Comparison of ENCODE assay signal across 30 mouse cellular contexts in genomic region chr13:12320148-12320547, GRCm38 (mm10). TPM values are rescaled to one million over a fixed set of nuclear protein-coding genes. Genes with fewer than 3 reads are reported as not detected.
DNase-seq lines count a peak whose midpoint lies in the region; ATAC-seq and TF ChIP-seq lines count a peak whose summit lies in the region.
"Had no signal": no experiment of that assay in that cellular context is flagged by ENCODE, and none has a peak within 500 bp of the region (broad histone marks: within the 10 kb centered on the region; RNA-seq: fewer than 3 reads in every experiment).

No protein-coding gene starts in this region.

- H3K27ac ChIP-seq in gastrocnemius, adult 2 months: peak overlapping the region; percentile 84
- peak overlapping the region; percentile 90 for H3K27ac ChIP-seq in heart, embryonic 10.5 days
- peak overlapping the region; percentile 94 for H3K27ac ChIP-seq in heart, embryonic 15.5 days
- H3K27ac ChIP-seq: embryonic facial prominence, embryonic 12.5 days; hindbrain, embryonic 13.5 days; liver, embryonic 12.5 days; neural tube, embryonic 12.5 days had no signal

- no peaks in the 10 kb centered on the region for H3K9me3 ChIP-seq in heart, embryonic 10.5 days
- H3K9me3 ChIP-seq in heart, embryonic 15.5 days (replicated peaks): no peaks in the 10 kb centered on the region
- H3K9me3 ChIP-seq: embryonic facial prominence, embryonic 12.5 days; hindbrain, embryonic 13.5 days; liver, embryonic 12.5 days; neural tube, embryonic 12.5 days had no signal

- WGBS in heart, embryonic 10.5 days: 33% methylated on average over 2 of the region's 2 CpGs
- 36% methylated on average over 2 of the region's 2 CpGs for WGBS in heart, embryonic 15.5 days

- H3K9ac ChIP-seq in heart, embryonic 15.5 days: peak overlapping the region; percentile 41; the same call in 1 of the 2 replicates
- H3K9ac ChIP-seq: embryonic facial prominence, embryonic 12.5 days; hindbrain, embryonic 13.5 days; liver, embryonic 12.5 days; liver, postnatal 0 days; neural tube, embryonic 12.5 days had no signal

- no peak for DNase-seq in gastrocnemius, adult 2 months
- DNase-seq in gastrocnemius, postnatal 25 days: no peak
- no peak for DNase-seq in heart, embryonic 10.5 days (ENCODE audit: low spot score)
- no peak for DNase-seq in heart, postnatal 4 days
- no peak for DNase-seq in urinary bladder, postnatal 25 days (ENCODE audit: low spot score)
- DNase-seq in kidney, adult 11 months: no peak
- DNase-seq: adrenal gland, postnatal 10 days; cerebellum, adult 8-10 months; cerebellum, postnatal 25 days; embryo, embryonic 11 days; gastrocnemius, postnatal 14 days; kidney, adult 9 months; kidney, postnatal 10 days; layer of hippocampus, postnatal 36 days; left cerebral cortex, postnatal 4 days; liver, postnatal 0 days; lung, postnatal 36 days; right cerebral cortex, postnatal 4 days; thymus, postnatal 4 days had no signal

- no peak overlapping the region for H3K4me3 ChIP-seq in gastrocnemius, adult 2 months
- peak overlapping the region; percentile 34; the same call in 1 of the 2 replicates for H3K4me3 ChIP-seq in heart, embryonic 10.5 days
- no peak overlapping the region for H3K4me3 ChIP-seq in heart, embryonic 15.5 days
- H3K4me3 ChIP-seq: embryonic facial prominence, embryonic 12.5 days; hindbrain, embryonic 13.5 days; liver, embryonic 12.5 days; neural tube, embryonic 12.5 days had no signal

- peaks cover 73% of the 10 kb centered on the region for H3K4me1 ChIP-seq in heart, embryonic 10.5 days
- peaks cover 61% of the 10 kb centered on the region for H3K4me1 ChIP-seq in heart, embryonic 15.5 days (replicated peaks)
- H3K4me1 ChIP-seq: embryonic facial prominence, embryonic 12.5 days; hindbrain, embryonic 13.5 days; liver, embryonic 12.5 days; neural tube, embryonic 12.5 days had no signal

- intact Hi-C loops in gastrocnemius, adult 2 months (cut with DNase I): no loop called here

- TF ChIP-seq CTCF in gastrocnemius, adult 2 months (IDR thresholded peaks at IDR 0.05): no peak

- peak; percentile 74 for ATAC-seq in heart, embryonic 15.5 days (replicated peaks; ENCODE audit: insufficient number of reproducible peaks, insufficient read depth, low FRiP score, low read depth)
- ATAC-seq: forebrain, embryonic 14.5 days; intestine, embryonic 16.5 days; liver, embryonic 12.5 days; liver, postnatal 0 days; midbrain, embryonic 16.5 days; Patski had no signal

- peak overlapping the region; percentile 36 for H3K4me2 ChIP-seq in heart, embryonic 15.5 days
- H3K4me2 ChIP-seq: embryonic facial prominence, embryonic 12.5 days; hindbrain, embryonic 13.5 days; liver, embryonic 12.5 days; midbrain, embryonic 11.5 days; neural tube, embryonic 12.5 days had no signal

- no peaks in the 10 kb centered on the region for H3K27me3 ChIP-seq in heart, embryonic 10.5 days (ENCODE audit: insufficient read depth, poor library complexity, severe bottlenecking)
- H3K27me3 ChIP-seq in heart, embryonic 15.5 days: no peaks in the 10 kb centered on the region
- H3K27me3 ChIP-seq: embryonic facial prominence, embryonic 12.5 days; hindbrain, embryonic 13.5 days; liver, embryonic 12.5 days; neural tube, embryonic 12.5 days; Patski had no signal

- H3K36me3 ChIP-seq in heart, embryonic 10.5 days: peaks cover 12% of the 10 kb centered on the region; the same call in 1 of the 2 replicates
- no peaks in the 10 kb centered on the region; the same call in 1 of the 2 replicates for H3K36me3 ChIP-seq in heart, embryonic 15.5 days
- H3K36me3 ChIP-seq: embryonic facial prominence, embryonic 12.5 days; hindbrain, embryonic 13.5 days; liver, embryonic 12.5 days; neural tube, embryonic 12.5 days had no signal

RNA-seq across cellular contexts. Expression of gene Actn2, which starts 20.4 kb away (rescaled TPM):
- total RNA-seq in gastrocnemius, adult 2 months (2021): 1,000 to 10,000 TPM in 1 of 2 experiments, 100 to 1,000 TPM in 1; 773 to 1,947 TPM
- 1,000 to 10,000 TPM; 1,566 to 2,231 TPM for total RNA-seq in gastrocnemius, postnatal 25 days (2021)
- 647 and 1,387 TPM in 2 replicates for polyA plus RNA-seq in heart, embryonic 10.5 days (2016; fragmentation: Nextera tagmentation; extraction: Ambion mirVana)
- total RNA-seq in heart, postnatal 4 days (2021): 1,000 to 10,000 TPM; 2,111 to 2,171 TPM
- 1,445 and 1,519 TPM in 2 replicates for polyA plus RNA-seq in heart, embryonic 15.5 days (2015; fragmentation: Nextera tagmentation; extraction: Ambion mirVana)
- total RNA-seq: MEL had no signal
